In genomic region chr3:32438716-32439115, GRCm38 (mm10) we compare ENCODE assay signal across 12 mouse cellular contexts. TPM values are rescaled to one million over a fixed set of nuclear protein-coding genes. Genes with fewer than 3 reads are reported as not detected.
"Had no signal": no experiment of that assay in that cellular context is flagged by ENCODE, and none has a peak within 500 bp of the region (broad histone marks: within the 10 kb centered on the region; RNA-seq: fewer than 3 reads in every experiment).

No protein-coding gene starts in this region.

- DNase-seq: kidney, adult 9 months; kidney, postnatal 14 days; kidney, postnatal 4 days; layer of hippocampus, adult 9-11 months; liver; lung, adult 18-20 months; lung, postnatal 10 days; lung, postnatal 36 days; midbrain, embryonic 14.5 days; thymus, adult 2 months; thymus, postnatal 14 days had no signal

RNA-seq across cellular contexts. Expression of gene Kcnmb3, which starts 53.3 kb away (rescaled TPM):
- total RNA-seq: midbrain, postnatal 0 days had no signal
